Mouse (Mus musculus): ENCODE results near the gene Trim72.

DNA sequence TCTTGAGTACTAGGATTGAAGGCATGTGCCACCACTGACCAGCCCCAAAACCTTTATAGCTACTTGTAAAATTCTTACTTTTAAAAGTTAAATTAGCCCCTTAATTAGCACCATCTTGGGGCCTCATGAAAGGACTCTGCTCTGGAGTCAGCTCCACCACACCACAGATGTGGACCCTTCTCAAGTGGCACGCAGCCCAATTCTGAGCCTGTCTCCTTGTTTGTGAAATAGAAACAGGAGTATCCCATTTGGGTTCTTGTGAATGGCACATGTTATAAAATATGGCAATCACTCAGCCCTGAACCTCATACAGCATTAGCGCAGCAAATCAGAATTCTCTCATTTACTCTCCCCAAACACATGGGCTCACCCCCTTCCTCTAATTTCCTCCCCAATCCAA lies 24.9 kb upstream of the Trim72 start:
- no peak for TF ChIP-seq TAL1 (IDR thresholded peaks at IDR 0.05; ENCODE audit: low read length)
- no peak for TF ChIP-seq GATA1 (IDR thresholded peaks at IDR 0.05; ENCODE audit: low read length)

Measured in erythroblast, embryonic 14.5 days (primary cell).